Mouse (Mus musculus): ENCODE results near the gene Sbno2. TPM values are rescaled to one million over a fixed set of nuclear protein-coding genes. Genes with fewer than 3 reads are reported as not detected.
A peak's percentile ranks its signal among the peaks of the same experiment; 100 is the strongest.

Gene Sbno2
- polyA plus RNA-seq, 1 experiment = 44.6 TPM

DNA sequence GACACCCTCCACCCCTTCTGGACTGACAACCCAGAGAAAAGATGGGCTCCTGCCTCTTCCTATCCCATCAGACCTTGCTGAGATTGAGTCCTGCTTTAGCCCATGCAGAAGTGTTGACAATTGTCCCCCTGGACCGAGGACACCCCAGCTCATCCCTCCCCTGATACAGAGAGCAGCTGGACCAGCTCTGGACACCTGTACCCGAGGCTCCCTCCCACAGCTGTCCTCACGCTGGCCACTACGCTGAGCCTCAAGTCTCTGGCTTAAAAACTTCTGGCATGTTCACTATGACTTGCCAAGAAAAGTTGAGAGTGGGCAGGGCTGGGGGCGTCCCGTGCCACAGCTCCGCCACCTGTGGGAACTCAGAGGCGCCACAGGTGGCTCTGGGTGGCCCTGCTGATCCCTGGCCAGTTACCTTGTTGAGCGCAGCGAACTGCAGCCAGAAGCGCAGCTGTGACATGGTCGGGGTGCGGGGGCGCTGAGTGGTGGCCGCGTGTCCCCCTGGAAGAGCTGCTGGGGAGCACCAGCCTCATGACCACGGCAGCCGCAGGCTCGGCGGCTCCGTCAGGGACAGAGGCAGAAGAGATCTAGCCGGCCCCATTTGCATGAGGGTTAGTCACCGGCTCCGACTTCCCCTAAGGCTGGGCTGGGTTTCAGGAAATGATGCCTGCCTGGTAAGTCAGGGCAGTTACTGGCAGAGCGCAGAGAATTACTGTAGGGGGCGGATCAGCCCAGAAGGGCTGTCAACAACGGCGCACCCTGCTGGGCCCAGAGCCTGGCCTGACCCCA, 30.4 kb downstream of the Sbno2 start:
- Histone ChIP-seq H3ac (ENCODE audit: control insufficient read depth, insufficient read length) (no peak overlapping the region), H3K4me2 (ENCODE audit: low read depth) (peak overlapping the region; percentile 89), H3K36me3 (ENCODE audit: control insufficient read depth, insufficient read depth) (peaks cover 8% of the 10 kb centered on the region), H3K4me3 (peak overlapping the region; percentile 11), H3K27me3 (ENCODE audit: control insufficient read depth, insufficient read depth, insufficient read length) (no peaks in the 10 kb centered on the region), H3K79me2 (ENCODE audit: control insufficient read depth, insufficient read depth) (no peaks in the 10 kb centered on the region)
- peak in 2 of 3 experiments; percentile 27 to 67 for TF ChIP-seq MYOG (IDR thresholded peaks at IDR 0.05; ENCODE audit: control insufficient read depth in 1 of 3, insufficient read depth in 1 of 3, insufficient read length in 2 of 3, low read depth in 2 of 3)
- TF ChIP-seq TCF3 (IDR thresholded peaks at IDR 0.05; ENCODE audit: insufficient read length, low read depth) = no peak
- TF ChIP-seq CEBPB (IDR thresholded peaks at IDR 0.05; ENCODE audit: insufficient read depth, poor library complexity, severe bottlenecking) = no peak
- TF ChIP-seq MYOD1 (IDR thresholded peaks at IDR 0.05; ENCODE audit: control insufficient read depth in 1 of 3, insufficient read length in 2 of 3, low read depth in 2 of 3) = peak in 1 of 3 experiments; percentile 55
- TF ChIP-seq E2F4 (IDR thresholded peaks at IDR 0.05; ENCODE audit: insufficient read depth) = no peak
- TF ChIP-seq TCF12 (IDR thresholded peaks at IDR 0.05; ENCODE audit: insufficient read depth, poor library complexity, severe bottlenecking) = peak; percentile 4

GRCm38 (mm10) chr10:80072623-80073489, 32.5 kb downstream of the Sbno2 start:
- Histone ChIP-seq H3K79me2 (ENCODE audit: control insufficient read depth, insufficient read depth) (no peaks in the 10 kb centered on the region), H3ac (ENCODE audit: control insufficient read depth, insufficient read length) (no peak overlapping the region), H3K27me3 (ENCODE audit: control insufficient read depth, insufficient read depth, insufficient read length) (no peaks in the 10 kb centered on the region), H3K4me3 (no peak overlapping the region), H3K36me3 (ENCODE audit: control insufficient read depth, insufficient read depth) (no peaks in the 10 kb centered on the region), H3K4me2 (ENCODE audit: low read depth) (peak overlapping the region; percentile 63)
- TF ChIP-seq MYOG (IDR thresholded peaks at IDR 0.05; ENCODE audit: control insufficient read depth in 1 of 3, insufficient read depth in 1 of 3, insufficient read length in 2 of 3, low read depth in 2 of 3) = peak in 1 of 3 experiments; percentile 15
- no peak for TF ChIP-seq TCF3 (IDR thresholded peaks at IDR 0.05; ENCODE audit: insufficient read length, low read depth)

GRCm38 (mm10) chr10:80071516-80071900, 33.9 kb downstream of the Sbno2 start:
- H3K4me2 ChIP-seq (ENCODE audit: low read depth) = peak overlapping the region; percentile 63
- no peak for TF ChIP-seq CEBPB (IDR thresholded peaks at IDR 0.05; ENCODE audit: insufficient read depth, poor library complexity, severe bottlenecking)
- no peak for TF ChIP-seq REST (IDR thresholded peaks at IDR 0.05; ENCODE audit: insufficient read depth, insufficient read length)
- TF ChIP-seq POLR2AphosphoS2 (IDR thresholded peaks at IDR 0.05; ENCODE audit: insufficient read length, low read depth) = no peak
- no peak overlapping the region for H3K4me3 ChIP-seq
- H3ac ChIP-seq (ENCODE audit: control insufficient read depth, insufficient read length) = no peak overlapping the region
- no peaks in the 10 kb centered on the region for H3K79me2 ChIP-seq (ENCODE audit: control insufficient read depth, insufficient read depth)
- no peaks in the 10 kb centered on the region for H3K36me3 ChIP-seq (ENCODE audit: control insufficient read depth, insufficient read depth)
- H3K27me3 ChIP-seq (ENCODE audit: control insufficient read depth, insufficient read depth, insufficient read length) = no peaks in the 10 kb centered on the region

GRCm38 (mm10) chr10:80070837-80071515, 34.4 kb downstream of the Sbno2 start:
- no peaks in the 10 kb centered on the region for H3K36me3 ChIP-seq (ENCODE audit: control insufficient read depth, insufficient read depth)
- TF ChIP-seq USF1 (IDR thresholded peaks at IDR 0.05; ENCODE audit: low read depth) (peak; percentile 65), MYOG (IDR thresholded peaks at IDR 0.05; ENCODE audit: control insufficient read depth in 1 of 3, insufficient read depth in 1 of 3, insufficient read length in 2 of 3, low read depth in 2 of 3) (peak in 2 of 3 experiments; percentile 29 to 95), REST (IDR thresholded peaks at IDR 0.05; ENCODE audit: insufficient read depth, insufficient read length) (no peak), MYOD1 (IDR thresholded peaks at IDR 0.05; ENCODE audit: control insufficient read depth in 1 of 3, insufficient read length in 2 of 3, low read depth in 2 of 3) (peak in 1 of 3 experiments; percentile 97), TCF12 (IDR thresholded peaks at IDR 0.05; ENCODE audit: insufficient read depth, poor library complexity, severe bottlenecking) (peak; percentile 3), SRF (IDR thresholded peaks at IDR 0.05; ENCODE audit: control insufficient read depth, insufficient read length, low read depth) (no peak), CEBPB (IDR thresholded peaks at IDR 0.05; ENCODE audit: insufficient read depth, poor library complexity, severe bottlenecking) (0 out of 2 replicates have a peak, but pooled peaks have one; percentile 40)
- H3K27me3 ChIP-seq (ENCODE audit: control insufficient read depth, insufficient read depth, insufficient read length) = no peaks in the 10 kb centered on the region
- H3K79me2 ChIP-seq (ENCODE audit: control insufficient read depth, insufficient read depth) = no peaks in the 10 kb centered on the region
- no peak overlapping the region for H3K4me3 ChIP-seq
- no peak overlapping the region for H3ac ChIP-seq (ENCODE audit: control insufficient read depth, insufficient read length)
- H3K4me2 ChIP-seq (ENCODE audit: low read depth) = peak overlapping the region; percentile 69

DNA sequence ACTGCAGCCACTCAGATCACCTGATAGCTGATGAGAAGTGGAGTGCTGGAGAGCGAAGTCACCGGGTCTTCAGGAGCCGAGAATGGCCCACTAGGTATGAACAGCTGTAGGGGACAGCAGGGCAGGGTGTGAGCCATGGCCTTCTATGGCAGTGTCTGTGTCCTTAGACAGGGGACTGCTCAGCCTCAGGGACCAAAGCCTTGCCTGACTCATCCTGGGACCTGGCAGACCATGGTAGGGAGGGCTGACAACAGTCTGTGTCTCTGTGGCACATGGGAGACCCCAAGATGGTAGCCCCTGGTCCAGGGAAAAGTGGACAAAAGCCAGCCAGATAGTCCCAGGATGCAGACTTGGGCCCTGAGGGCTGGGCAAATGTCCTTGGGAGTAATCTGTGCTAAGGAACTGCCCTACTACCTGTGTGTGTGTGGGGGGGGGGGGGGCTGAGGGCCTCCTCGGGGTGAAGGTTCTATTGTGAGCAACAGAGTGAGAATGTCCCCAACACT, 35.4 kb downstream of the Sbno2 start:
- no peaks in the 10 kb centered on the region for H3K27me3 ChIP-seq (ENCODE audit: control insufficient read depth, insufficient read depth, insufficient read length)
- no peak overlapping the region for H3K4me3 ChIP-seq
- H3K79me2 ChIP-seq (ENCODE audit: control insufficient read depth, insufficient read depth) = no peaks in the 10 kb centered on the region
- no peak overlapping the region for H3ac ChIP-seq (ENCODE audit: control insufficient read depth, insufficient read length)
- peaks cover 3% of the 10 kb centered on the region for H3K36me3 ChIP-seq (ENCODE audit: control insufficient read depth, insufficient read depth)
- no peak overlapping the region for H3K4me2 ChIP-seq (ENCODE audit: low read depth)
- TF ChIP-seq TCF3 (IDR thresholded peaks at IDR 0.05; ENCODE audit: insufficient read length, low read depth) = no peak
- TF ChIP-seq CEBPB (IDR thresholded peaks at IDR 0.05; ENCODE audit: insufficient read depth, poor library complexity, severe bottlenecking) = no peak
- no peak for TF ChIP-seq POLR2AphosphoS2 (IDR thresholded peaks at IDR 0.05; ENCODE audit: insufficient read length, low read depth)
- no peak for TF ChIP-seq MYOD1 (IDR thresholded peaks at IDR 0.05; ENCODE audit: control insufficient read depth in 1 of 3, insufficient read length in 2 of 3, low read depth in 2 of 3)
- TF ChIP-seq USF1 (IDR thresholded peaks at IDR 0.05; ENCODE audit: low read depth) = no peak
- TF ChIP-seq SRF (IDR thresholded peaks at IDR 0.05; ENCODE audit: control insufficient read depth, insufficient read length, low read depth) = peak; percentile 44
